Mouse (Mus musculus): Measurements from ENCODE around the gene Slc29a4. TPM values are rescaled to one million over a fixed set of nuclear protein-coding genes. Genes with fewer than 3 reads are reported as not detected.

Slc29a4 gene
- polyA plus RNA-seq, 1 experiment = 62.3 TPM

- H3K27me3 ChIP-seq (ENCODE audit: control insufficient read depth, insufficient read depth, low read length) = no peaks in the 10 kb centered on the region
- DNase-seq = no peak
- H3K27ac ChIP-seq (ENCODE audit: insufficient read depth, low read length) = no peak overlapping the region
- H3K4me3 ChIP-seq (replicated peaks; ENCODE audit: insufficient read depth, low read depth, low read length) = no peak overlapping the region
- TF ChIP-seq POLR2A (IDR thresholded peaks at IDR 0.05; ENCODE audit: borderline replicate concordance, insufficient read depth, low read length) = no peak
- TF ChIP-seq CTCF (IDR thresholded peaks at IDR 0.05; ENCODE audit: borderline replicate concordance, insufficient read depth, low read depth, low read length) = no peak
- H3K4me1 ChIP-seq (ENCODE audit: control insufficient read depth, insufficient read depth, low read length) = peaks cover 3% of the 10 kb centered on the region; the same call in 1 of the 2 replicates
- 88% methylated on average over 7 of the region's 7 CpGs for WGBS
These were observed 32.0 kb downstream of the Slc29a4 start for GRCm38 (mm10) chr5:142724265-142724664.

GRCm38 (mm10) chr5:142726748-142727147 lies 34.4 kb downstream of the Slc29a4 start:
- no peak for DNase-seq
- WGBS = 28% methylated on average over 6 of the region's 6 CpGs
- Histone ChIP-seq H3K27me3 (ENCODE audit: control insufficient read depth, insufficient read depth, low read length) (no peaks in the 10 kb centered on the region), H3K27ac (ENCODE audit: insufficient read depth, low read length) (no peak overlapping the region), H3K4me3 (replicated peaks; ENCODE audit: insufficient read depth, low read depth, low read length) (no peak overlapping the region), H3K4me1 (ENCODE audit: control insufficient read depth, insufficient read depth, low read length) (peaks cover 3% of the 10 kb centered on the region; the same call in 1 of the 2 replicates)
- no peak for TF ChIP-seq CTCF (IDR thresholded peaks at IDR 0.05; ENCODE audit: borderline replicate concordance, insufficient read depth, low read depth, low read length)
- TF ChIP-seq POLR2A (IDR thresholded peaks at IDR 0.05; ENCODE audit: borderline replicate concordance, insufficient read depth, low read length) = no peak

- no peak for TF ChIP-seq POLR2A (IDR thresholded peaks at IDR 0.05; ENCODE audit: borderline replicate concordance, insufficient read depth, low read length)
- no peak for TF ChIP-seq CTCF (IDR thresholded peaks at IDR 0.05; ENCODE audit: borderline replicate concordance, insufficient read depth, low read depth, low read length)
- WGBS = 97% methylated on average over 16 of the region's 16 CpGs
- no peak for DNase-seq
- Histone ChIP-seq H3K4me1 (ENCODE audit: control insufficient read depth, insufficient read depth, low read length) (peaks cover 3% of the 10 kb centered on the region; the same call in 1 of the 2 replicates), H3K27ac (ENCODE audit: insufficient read depth, low read length) (no peak overlapping the region), H3K27me3 (ENCODE audit: control insufficient read depth, insufficient read depth, low read length) (no peaks in the 10 kb centered on the region), H3K4me3 (replicated peaks; ENCODE audit: insufficient read depth, low read depth, low read length) (no peak overlapping the region)
These were observed 36.0 kb downstream of the Slc29a4 start for GRCm38 (mm10) chr5:142728301-142728700.

- Histone ChIP-seq H3K4me3 (replicated peaks; ENCODE audit: insufficient read depth, low read depth, low read length) (no peak overlapping the region), H3K27ac (ENCODE audit: insufficient read depth, low read length) (no peak overlapping the region), H3K27me3 (ENCODE audit: control insufficient read depth, insufficient read depth, low read length) (no peaks in the 10 kb centered on the region), H3K4me1 (ENCODE audit: control insufficient read depth, insufficient read depth, low read length) (no peaks in the 10 kb centered on the region)
- 89% methylated on average over 12 of the region's 12 CpGs for WGBS
- TF ChIP-seq POLR2A (IDR thresholded peaks at IDR 0.05; ENCODE audit: borderline replicate concordance, insufficient read depth, low read length) (no peak), CTCF (IDR thresholded peaks at IDR 0.05; ENCODE audit: borderline replicate concordance, insufficient read depth, low read depth, low read length) (no peak)
- no peak for DNase-seq
These were observed 38.0 kb downstream of the Slc29a4 start for GRCm38 (mm10) chr5:142730295-142730694.

- Histone ChIP-seq H3K4me1 (ENCODE audit: control insufficient read depth, insufficient read depth, low read length) (no peaks in the 10 kb centered on the region), H3K27me3 (ENCODE audit: control insufficient read depth, insufficient read depth, low read length) (no peaks in the 10 kb centered on the region), H3K27ac (ENCODE audit: insufficient read depth, low read length) (no peak overlapping the region), H3K4me3 (replicated peaks; ENCODE audit: insufficient read depth, low read depth, low read length) (no peak overlapping the region)
- WGBS = 33% methylated on average over 11 of the region's 11 CpGs
- TF ChIP-seq POLR2A (IDR thresholded peaks at IDR 0.05; ENCODE audit: borderline replicate concordance, insufficient read depth, low read length) = no peak
- no peak for TF ChIP-seq CTCF (IDR thresholded peaks at IDR 0.05; ENCODE audit: borderline replicate concordance, insufficient read depth, low read depth, low read length)
- DNase-seq = no peak
These were observed 39.6 kb downstream of the Slc29a4 start for GRCm38 (mm10) chr5:142731916-142732315.

GRCm38 (mm10) chr5:142739941-142740340 lies 47.6 kb downstream of the Slc29a4 start:
- no peak for TF ChIP-seq CTCF (IDR thresholded peaks at IDR 0.05; ENCODE audit: borderline replicate concordance, insufficient read depth, low read depth, low read length)
- H3K4me3 ChIP-seq (replicated peaks; ENCODE audit: insufficient read depth, low read depth, low read length) = no peak overlapping the region
- no peaks in the 10 kb centered on the region for H3K27me3 ChIP-seq (ENCODE audit: control insufficient read depth, insufficient read depth, low read length)
- no peak for DNase-seq
- no peaks in the 10 kb centered on the region for H3K4me1 ChIP-seq (ENCODE audit: control insufficient read depth, insufficient read depth, low read length)
- H3K27ac ChIP-seq (ENCODE audit: insufficient read depth, low read length) = no peak overlapping the region
- WGBS = 45% methylated on average over 8 of the region's 8 CpGs

GRCm38 (mm10) chr5:142747026-142747629 lies 54.8 kb downstream of the Slc29a4 start:
- H3K27me3 ChIP-seq (ENCODE audit: control insufficient read depth, insufficient read depth, low read length) = no peaks in the 10 kb centered on the region
- WGBS = 72% methylated on average over 12 of the region's 12 CpGs
- H3K4me1 ChIP-seq (ENCODE audit: control insufficient read depth, insufficient read depth, low read length) = no peaks in the 10 kb centered on the region; the same call in 1 of the 2 replicates
- H3K4me3 ChIP-seq (replicated peaks; ENCODE audit: insufficient read depth, low read depth, low read length) = no peak overlapping the region
- H3K27ac ChIP-seq (ENCODE audit: insufficient read depth, low read length) = no peak overlapping the region
- TF ChIP-seq CTCF (IDR thresholded peaks at IDR 0.05; ENCODE audit: borderline replicate concordance, insufficient read depth, low read depth, low read length) = no peak
- TF ChIP-seq POLR2A (IDR thresholded peaks at IDR 0.05; ENCODE audit: borderline replicate concordance, insufficient read depth, low read length) = no peak
- no peak for DNase-seq

GRCm38 (mm10) chr5:142750173-142750572 lies 57.9 kb downstream of the Slc29a4 start:
- TF ChIP-seq CTCF (IDR thresholded peaks at IDR 0.05; ENCODE audit: borderline replicate concordance, insufficient read depth, low read depth, low read length) = no peak
- no peak for TF ChIP-seq POLR2A (IDR thresholded peaks at IDR 0.05; ENCODE audit: borderline replicate concordance, insufficient read depth, low read length)
- H3K4me3 ChIP-seq (replicated peaks; ENCODE audit: insufficient read depth, low read depth, low read length) = no peak overlapping the region
- no peaks in the 10 kb centered on the region; the same call in 1 of the 2 replicates for H3K4me1 ChIP-seq (ENCODE audit: control insufficient read depth, insufficient read depth, low read length)
- WGBS = 71% methylated on average over 11 of the region's 11 CpGs
- H3K27ac ChIP-seq (ENCODE audit: insufficient read depth, low read length) = no peak overlapping the region
- no peak for DNase-seq
- H3K27me3 ChIP-seq (ENCODE audit: control insufficient read depth, insufficient read depth, low read length) = no peaks in the 10 kb centered on the region
